Mouse (Mus musculus) MEL-GATA-1-ER (cell line): ENCODE data around the gene Mn1.

Experiments
- DNase-seq: peaks from one replicate; pipeline ENCODE4 v3.0.0-alpha.2; 2012; ENCODE audit warnings: low read depth; ENCODE audit errors: extremely low read depth

Mn1 gene

GRCm38 (mm10) chr5:111431007-111431730 lies 14.0 kb downstream of the Mn1 start:
- DNase-seq: no peak

GRCm38 (mm10) chr5:111432842-111433241 lies 15.7 kb downstream of the Mn1 start:
- DNase-seq: no peak

- DNase-seq: no peak
Measured at GRCm38 (mm10) chr5:111434342-111434842, 17.2 kb downstream of the Mn1 start.

- DNase-seq: no peak
Measured at GRCm38 (mm10) chr5:111436260-111436659, 19.1 kb downstream of the Mn1 start.

GRCm38 (mm10) chr5:111437205-111437604 lies 20.0 kb downstream of the Mn1 start:
- no peak for DNase-seq

- DNase-seq: no peak
Measured at GRCm38 (mm10) chr5:111438336-111438735, 21.2 kb downstream of the Mn1 start.

- no peak for DNase-seq
Measured at GRCm38 (mm10) chr5:111438821-111439220, 21.7 kb downstream of the Mn1 start.

GRCm38 (mm10) chr5:111440264-111440663 lies 23.1 kb downstream of the Mn1 start:
- DNase-seq: no peak

- no peak for DNase-seq
Measured at GRCm38 (mm10) chr5:111442151-111442871, 25.1 kb downstream of the Mn1 start.

- DNase-seq: no peak
Measured at GRCm38 (mm10) chr5:111443636-111444035, 26.5 kb downstream of the Mn1 start.

GRCm38 (mm10) chr5:111444361-111444760 lies 27.2 kb downstream of the Mn1 start:
- no peak for DNase-seq

GRCm38 (mm10) chr5:111446652-111447051 lies 29.5 kb downstream of the Mn1 start:
- no peak for DNase-seq

- no peak for DNase-seq
Measured at GRCm38 (mm10) chr5:111449700-111450099, 32.5 kb downstream of the Mn1 start.

- DNase-seq: no peak
Measured at GRCm38 (mm10) chr5:111454240-111454639, 37.1 kb downstream of the Mn1 start.

- no peak for DNase-seq
Measured at GRCm38 (mm10) chr5:111454876-111455275, 37.7 kb downstream of the Mn1 start.

- DNase-seq: no peak
Measured at GRCm38 (mm10) chr5:111458675-111459074, 41.5 kb downstream of the Mn1 start.

- DNase-seq: no peak
Measured at GRCm38 (mm10) chr5:111465811-111466299, 48.7 kb downstream of the Mn1 start.

- no peak for DNase-seq
Measured at GRCm38 (mm10) chr5:111466429-111466828, 49.3 kb downstream of the Mn1 start.

GRCm38 (mm10) chr5:111467699-111468098 lies 50.5 kb downstream of the Mn1 start:
- DNase-seq: no peak

GRCm38 (mm10) chr5:111469195-111469882 lies 52.2 kb downstream of the Mn1 start:
- no peak for DNase-seq

GRCm38 (mm10) chr5:111470875-111471274 lies 53.7 kb downstream of the Mn1 start:
- no peak for DNase-seq

- DNase-seq: no peak
Measured at GRCm38 (mm10) chr5:111473425-111473824, 56.3 kb downstream of the Mn1 start.
